Mouse (Mus musculus) liver, adult (tissue): ENCODE results near the gene Flt1.

Experiments used
- GATA4 ChIP-seq: IDR thresholded peaks from 2 replicates; pipeline ENCODE4 v1.6.1; 2014; ENCODE audit warnings: mild to moderate bottlenecking, low read length; ENCODE audit not compliant: insufficient replicate concordance

Gene Flt1

DNA sequence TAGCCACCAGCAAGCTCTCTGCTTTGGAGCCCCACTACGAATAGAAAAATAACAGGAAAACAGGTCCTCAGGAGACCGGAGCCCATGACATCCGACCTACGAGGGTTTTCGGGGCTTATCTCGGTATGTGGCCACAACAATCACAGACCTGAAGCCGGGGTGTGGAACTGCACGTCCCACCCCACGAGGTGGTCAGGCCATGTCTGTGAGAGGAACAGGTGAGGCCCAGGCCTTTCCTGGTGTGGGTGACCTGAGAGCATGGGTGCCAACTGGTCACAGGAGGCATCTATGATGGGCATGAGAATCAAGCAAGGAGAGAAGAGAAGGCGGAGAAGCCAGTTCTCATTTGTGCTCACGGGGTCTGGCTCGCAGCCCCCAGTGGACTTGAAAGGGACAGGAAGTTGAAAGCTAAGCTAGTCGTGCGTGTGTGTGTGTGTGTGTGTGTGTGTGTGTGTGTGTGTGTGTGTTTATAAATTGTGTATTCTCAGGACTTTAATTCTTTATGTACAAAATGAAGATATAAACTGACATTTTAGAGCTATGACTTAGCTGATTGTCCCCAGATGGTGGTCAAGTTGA, 79.4 kb downstream of the Flt1 start:
- TF ChIP-seq GATA4: no peak

DNA sequence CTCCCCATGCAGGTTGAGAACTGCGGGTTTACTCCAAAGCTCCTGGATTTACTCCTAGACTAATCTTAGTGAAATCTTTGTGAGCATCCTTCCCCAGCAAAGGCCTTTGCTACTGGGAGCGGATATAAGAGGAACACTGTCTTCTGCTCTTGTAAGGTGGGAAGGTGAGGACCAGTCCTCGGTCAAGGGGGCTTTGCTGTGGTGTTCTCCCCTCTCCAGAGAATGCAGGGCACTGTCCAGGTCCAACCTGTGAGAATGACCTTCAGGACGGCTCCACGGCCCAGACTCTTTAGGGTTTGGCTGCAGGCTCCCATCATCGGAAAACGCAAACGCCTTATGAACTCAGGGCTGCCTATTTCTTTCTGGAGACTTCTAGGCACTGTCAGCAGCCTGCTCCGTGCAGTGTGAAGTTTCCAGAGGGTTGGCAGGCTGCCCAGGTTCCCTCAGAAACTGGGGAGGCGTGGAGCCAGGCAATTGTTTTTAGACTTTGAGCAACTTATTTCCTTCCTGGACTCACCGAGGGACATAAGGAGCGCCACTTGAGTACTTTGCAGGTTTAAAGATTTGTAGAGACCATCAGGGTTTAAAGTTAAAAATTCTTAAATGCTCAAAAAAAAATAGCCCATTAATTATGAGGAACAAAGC, 80.7 kb downstream of the Flt1 start:
- no peak for TF ChIP-seq GATA4

DNA sequence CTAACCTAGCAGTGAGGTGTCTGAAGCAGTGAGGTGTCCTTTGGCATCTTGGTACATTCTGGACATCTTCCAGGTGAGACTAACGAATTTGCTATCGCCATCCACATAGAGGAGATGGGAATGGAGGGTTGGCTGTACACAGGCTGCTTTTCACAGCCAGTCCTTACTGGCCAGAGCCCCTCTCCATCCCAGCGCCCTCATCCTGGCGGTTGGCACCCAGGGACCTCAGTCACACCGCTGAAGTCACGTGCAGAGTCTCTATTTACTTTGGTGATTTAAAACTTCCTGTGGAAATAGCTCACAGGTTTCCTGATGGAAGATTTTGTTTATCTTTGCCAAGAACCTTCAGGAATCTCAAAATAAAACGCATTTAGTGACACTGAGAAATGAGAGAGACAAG, 84.4 kb downstream of the Flt1 start:
- no peak for TF ChIP-seq GATA4

DNA sequence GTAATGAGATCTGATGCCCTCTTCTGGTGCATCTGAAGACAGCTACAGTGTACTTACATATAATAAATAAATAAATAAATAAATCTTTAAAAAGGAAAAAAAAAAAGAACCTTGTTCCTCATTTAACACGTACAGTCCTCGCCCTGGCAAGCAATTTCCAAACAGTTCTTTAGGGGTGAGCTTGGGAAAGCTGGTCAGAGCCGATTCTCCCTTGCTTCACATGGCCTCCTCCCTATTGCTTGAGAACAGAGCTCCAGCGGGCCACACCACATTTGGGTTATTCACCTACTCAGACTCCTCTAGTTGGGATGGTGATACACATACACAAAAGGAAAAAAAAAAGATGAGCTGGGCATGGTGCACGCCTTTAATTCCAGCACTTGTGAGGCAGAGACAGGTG, 85.9 kb downstream of the Flt1 start:
- TF ChIP-seq GATA4: no peak

DNA sequence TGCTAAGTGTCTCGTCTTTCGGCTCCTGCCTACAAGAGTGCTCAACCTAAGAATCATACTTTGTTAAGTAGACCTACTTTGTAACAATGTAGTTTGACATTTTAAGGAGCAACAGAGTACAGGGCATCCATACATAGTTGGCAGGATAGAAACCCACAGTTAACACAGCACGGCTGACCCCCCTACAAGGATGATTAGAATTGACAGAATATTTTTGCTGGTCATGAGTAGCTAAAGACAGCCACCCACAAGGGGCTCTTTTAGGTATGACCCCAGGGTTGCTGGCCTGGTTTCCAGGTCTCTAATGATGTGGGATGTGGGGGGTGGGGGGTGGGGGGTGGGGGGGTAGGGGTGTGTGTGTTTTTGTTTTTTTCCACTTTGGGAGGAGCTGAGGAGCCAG, 89.1 kb downstream of the Flt1 start:
- no peak for TF ChIP-seq GATA4

DNA sequence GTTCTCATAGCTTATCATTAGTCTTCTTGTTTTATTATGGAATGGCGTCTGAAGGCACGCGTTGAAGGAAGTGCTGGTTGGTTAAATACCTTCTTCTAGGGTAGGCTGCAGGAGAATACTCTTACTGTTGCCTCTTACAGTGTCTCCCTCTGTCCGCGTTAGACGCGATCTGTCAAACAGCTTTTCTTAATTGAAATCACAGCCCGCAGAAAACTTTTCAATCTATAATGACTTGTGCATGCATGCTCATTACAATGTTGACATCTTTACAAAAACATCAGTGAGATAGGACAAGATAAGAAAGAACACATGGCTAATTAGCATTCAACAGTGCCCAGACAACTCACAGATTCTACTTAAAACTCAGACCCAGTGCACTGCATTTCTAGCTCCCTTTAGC, 89.9 kb downstream of the Flt1 start:
- no peak for TF ChIP-seq GATA4

DNA sequence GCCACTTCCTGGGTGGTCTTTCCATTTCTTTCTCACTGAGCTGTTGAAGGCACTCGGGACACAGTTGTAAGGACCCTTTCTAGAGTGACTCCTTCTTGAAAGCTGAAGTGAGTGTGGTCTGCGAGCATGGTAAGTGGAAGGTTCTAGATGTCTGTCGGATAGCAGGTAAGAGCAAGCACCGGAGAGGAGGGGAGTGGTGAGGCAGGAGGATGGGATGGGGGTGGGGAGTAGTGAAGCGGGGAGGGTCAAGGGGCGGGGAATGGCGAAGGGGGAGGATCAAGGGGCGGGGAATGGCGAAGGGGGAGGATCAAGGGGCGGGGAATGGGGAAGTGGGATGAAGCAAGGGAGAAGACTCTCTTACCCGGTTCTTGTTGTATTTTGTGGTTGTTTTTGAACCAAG, 91.8 kb downstream of the Flt1 start:
- TF ChIP-seq GATA4: no peak

DNA sequence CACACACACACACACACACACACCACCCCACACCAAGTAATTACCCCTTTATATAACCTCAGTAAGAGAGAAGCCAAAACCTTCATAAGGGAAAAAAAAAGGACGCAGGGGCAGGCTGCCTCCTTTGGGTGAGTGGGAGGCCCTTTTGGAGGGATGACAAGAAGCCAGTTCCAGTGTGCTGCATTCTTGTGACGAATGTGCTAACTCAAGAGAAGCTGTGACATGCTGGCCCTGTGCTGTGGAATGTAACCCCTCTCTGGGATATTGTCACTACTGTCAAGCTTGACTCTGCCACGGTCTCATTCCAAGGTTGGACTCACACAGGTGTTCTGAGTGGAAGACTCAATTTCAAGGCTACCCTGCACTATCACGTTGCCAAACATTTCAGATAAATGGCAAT, 93.1 kb downstream of the Flt1 start:
- no peak for TF ChIP-seq GATA4

DNA sequence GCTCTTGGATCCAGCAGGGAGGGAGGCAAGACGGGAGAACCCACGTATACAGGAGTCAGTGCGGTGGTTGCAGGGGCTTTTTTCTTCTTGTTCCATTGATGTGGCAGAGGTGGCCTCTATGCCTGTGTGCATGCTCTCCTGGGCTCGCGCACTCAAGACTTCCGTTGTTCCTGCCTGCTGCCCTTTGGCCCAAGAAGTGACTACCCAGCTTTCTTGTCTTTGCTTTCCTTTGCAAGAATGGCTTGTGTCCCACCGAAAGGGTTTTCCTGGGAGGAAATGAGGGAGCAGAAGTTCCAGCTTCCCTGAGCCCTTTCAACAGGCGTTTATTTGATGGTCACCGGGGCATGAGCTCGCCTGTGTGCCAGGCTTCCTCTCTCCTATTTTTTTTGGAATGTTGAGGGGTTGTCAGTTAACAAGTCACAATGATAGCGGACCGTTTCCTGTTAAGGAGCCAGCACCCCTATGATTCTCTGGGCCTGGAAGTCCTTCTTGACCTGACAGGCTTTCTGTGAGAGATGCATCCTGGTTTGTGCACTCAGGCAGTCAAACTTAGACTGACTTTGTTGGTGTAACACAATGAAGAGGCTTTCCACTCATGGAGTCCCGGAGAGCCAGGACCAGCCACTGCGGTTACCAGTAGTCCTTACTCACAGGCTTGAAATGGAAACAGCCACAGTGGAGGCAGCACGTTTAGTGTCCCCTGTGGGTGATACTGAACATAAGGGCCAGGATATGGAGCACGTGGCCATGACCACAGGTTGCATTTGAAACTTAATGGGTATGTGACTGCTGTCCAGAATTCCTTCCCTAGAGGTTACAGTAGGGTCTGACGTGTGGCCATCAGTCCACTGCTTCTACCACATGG, 95.2 kb downstream of the Flt1 start:
- peak; percentile 72; the same call in 1 of the 2 replicates for TF ChIP-seq GATA4

DNA sequence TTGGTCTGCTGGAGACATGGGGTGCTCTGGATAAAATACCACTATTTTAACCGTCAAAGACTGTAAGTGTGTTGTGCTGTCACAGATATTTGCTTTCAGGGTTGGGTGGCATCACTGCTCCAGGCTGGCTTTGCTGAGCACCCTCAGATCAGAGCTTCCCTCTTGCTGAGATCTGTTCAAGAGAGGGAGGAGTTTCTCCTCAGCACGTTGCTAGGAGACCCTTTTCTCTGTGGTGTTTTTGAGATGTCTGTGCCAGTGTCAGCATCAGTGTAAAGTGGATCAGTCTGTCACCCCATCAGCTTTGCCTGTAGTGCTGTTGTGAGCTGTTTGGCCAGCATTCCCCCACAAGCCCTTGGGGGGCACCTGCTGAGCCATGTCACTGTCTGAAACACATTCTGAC, 98.9 kb downstream of the Flt1 start:
- TF ChIP-seq GATA4: no peak

DNA sequence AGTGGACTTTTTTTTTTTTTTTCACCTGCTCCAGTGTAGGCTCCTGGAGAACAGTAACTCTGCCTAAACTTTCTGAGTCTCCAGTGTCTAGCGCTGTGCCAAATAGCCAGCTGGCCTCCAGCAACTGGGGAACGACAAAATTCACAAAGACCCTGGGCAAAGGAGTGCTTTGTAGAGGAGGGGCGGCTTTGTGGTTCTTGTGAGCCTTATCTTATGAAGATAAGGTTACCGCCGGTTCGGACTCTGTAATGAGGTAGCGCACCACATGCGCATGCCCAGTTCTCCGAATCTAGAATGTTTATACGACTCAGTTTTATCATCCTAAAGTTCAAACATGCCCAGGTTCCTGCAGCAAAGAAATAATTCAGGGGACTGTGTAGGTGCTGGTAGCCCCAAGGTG, 102.1 kb downstream of the Flt1 start:
- TF ChIP-seq GATA4: no peak

DNA sequence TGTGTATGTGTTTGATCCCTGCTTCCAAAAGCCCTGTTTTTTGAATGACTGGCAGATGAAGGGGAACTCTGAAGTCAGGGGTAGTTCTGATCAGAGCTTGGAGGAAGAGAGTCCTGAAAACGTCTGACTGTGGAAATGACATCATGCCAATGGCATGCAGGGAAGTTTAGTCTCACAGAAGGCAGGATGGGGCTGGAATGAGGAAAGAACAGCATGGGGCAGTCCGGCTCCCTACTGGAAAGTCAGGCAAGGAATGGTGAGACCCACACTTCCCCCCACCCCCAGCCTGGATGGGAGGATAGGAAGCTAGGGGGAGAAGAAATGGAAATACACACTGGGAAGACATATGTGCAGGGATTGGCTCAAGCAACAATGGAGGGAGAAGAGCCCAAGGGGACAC, 105.6 kb downstream of the Flt1 start:
- TF ChIP-seq GATA4: no peak

DNA sequence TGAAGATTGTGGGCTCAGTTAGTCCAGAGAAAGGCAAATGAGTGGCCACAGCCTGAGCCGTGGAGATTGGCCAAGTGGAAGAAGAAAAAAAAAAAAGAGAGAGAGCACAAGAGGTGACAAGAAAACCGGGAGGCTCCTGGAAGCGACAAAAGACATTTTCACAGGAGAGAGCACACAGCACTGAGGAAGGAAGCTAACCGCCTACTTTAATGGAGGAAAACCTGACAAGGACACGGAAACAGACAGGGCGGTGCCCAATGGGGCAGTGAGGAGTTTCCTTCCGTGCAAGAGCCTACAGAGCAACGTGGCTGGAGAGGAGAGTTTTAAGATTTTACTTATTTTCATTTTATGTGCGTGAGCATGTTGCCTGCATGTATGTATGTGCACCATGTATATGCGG, 107.6 kb downstream of the Flt1 start:
- TF ChIP-seq GATA4: no peak

DNA sequence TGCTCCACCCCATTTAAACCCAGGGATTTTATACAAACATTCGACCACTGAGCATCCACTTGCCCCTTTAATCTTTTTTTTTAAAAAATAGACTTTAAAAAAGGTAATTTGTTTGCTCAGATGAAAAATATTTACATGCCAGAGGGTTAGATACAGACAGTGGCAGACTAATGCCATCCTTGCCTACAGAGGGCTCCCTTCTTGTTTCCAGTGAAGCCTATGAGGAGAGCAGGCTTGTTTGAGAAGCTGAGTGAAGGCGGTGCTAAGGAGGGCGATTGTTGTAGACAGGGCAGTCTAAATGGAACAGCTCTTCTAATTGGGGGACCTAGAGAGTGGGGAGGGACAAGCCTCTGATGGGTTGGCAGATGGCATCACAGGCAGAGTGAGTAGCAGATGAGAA, 109.4 kb downstream of the Flt1 start:
- no peak for TF ChIP-seq GATA4

DNA sequence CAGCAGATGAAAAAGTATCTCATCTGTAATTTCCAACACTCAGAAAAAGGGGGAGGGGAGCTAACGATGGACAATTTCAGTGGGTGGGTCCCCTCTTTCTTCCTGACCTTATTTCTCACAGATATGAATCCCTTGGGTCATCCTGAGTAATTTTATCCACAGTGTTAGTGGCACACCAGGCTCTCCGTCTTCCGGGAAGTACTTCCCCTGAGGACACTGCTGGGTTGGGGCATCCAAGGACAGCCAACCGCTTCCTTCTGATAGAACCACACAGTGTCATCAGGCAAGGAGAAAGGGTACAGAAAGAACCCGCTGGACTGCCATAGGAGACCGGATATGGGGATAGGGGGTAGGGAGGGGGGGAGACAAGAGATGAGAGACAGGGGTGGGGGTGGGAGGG, 111.2 kb downstream of the Flt1 start:
- peak; percentile 71; the same call in 1 of the 2 replicates for TF ChIP-seq GATA4

DNA sequence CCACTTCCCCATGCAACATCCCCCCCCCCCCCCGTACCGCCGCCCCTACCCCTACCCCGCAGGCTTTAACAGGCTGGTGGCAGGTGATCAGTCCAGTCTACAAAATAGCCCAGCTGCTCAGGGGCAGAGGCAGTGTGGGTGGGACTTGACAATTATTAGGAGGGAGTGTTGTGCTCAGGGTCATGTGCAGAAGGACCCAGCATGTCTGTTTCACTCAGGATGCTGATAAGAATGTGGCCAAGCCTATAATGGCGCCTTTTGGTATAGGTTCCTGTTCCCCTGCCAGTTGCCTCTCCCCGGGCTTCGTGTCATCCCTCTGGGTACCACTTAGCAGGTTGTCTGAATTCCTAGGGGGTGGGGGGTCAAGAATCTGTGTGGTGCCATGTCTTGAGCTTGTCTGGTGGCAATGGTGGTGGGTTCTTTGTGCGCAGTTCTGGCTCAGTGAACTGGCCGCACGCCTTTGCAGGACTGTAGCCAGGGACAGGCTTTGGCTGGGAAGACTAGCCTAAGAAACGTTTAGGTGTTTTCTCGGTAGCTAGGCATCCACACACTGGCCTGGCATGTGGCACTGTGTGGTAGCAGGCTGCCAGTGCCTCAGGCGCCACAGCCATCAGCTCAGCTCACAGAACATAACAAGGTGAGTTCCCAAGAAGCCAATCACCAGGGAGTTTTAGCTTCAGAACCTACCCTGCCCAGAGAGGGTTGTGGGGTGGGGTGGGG, 118.4 kb downstream of the Flt1 start:
- no peak for TF ChIP-seq GATA4
